Mouse (Mus musculus): ENCODE results near the gene Clmn. TPM values are rescaled to one million over a fixed set of nuclear protein-coding genes. Genes with fewer than 3 reads are reported as not detected.
A peak's percentile ranks its signal among the peaks of the same experiment; 100 is the strongest.

The Clmn gene
- polyA plus RNA-seq, 1 experiment = not detected

GRCm38 (mm10) chr12:104838462-104838861, 26.4 kb downstream of the Clmn start:
- TF ChIP-seq CTCF (IDR thresholded peaks at IDR 0.05; ENCODE audit: insufficient read depth, low read depth, low read length) (no peak), POLR2A (IDR thresholded peaks at IDR 0.05; ENCODE audit: insufficient read depth, low read depth, low read length) (no peak)
- H3K4me1 ChIP-seq (ENCODE audit: control insufficient read depth, insufficient read depth, low read length) = peaks cover 27% of the 10 kb centered on the region
- H3K4me3 ChIP-seq (ENCODE audit: insufficient read depth, low read depth, low read length) = no peak overlapping the region
- H3K27ac ChIP-seq (ENCODE audit: insufficient read depth, low read depth, low read length) = no peak overlapping the region

- peaks cover 27% of the 10 kb centered on the region for H3K4me1 ChIP-seq (ENCODE audit: control insufficient read depth, insufficient read depth, low read length)
- TF ChIP-seq POLR2A (IDR thresholded peaks at IDR 0.05; ENCODE audit: insufficient read depth, low read depth, low read length) (no peak), CTCF (IDR thresholded peaks at IDR 0.05; ENCODE audit: insufficient read depth, low read depth, low read length) (no peak)
- WGBS = 76% methylated on average over 13 of the region's 13 CpGs
- 0 out of 2 replicates have a peak overlapping the region, but pooled peaks have one; percentile 3 for H3K27ac ChIP-seq (ENCODE audit: insufficient read depth, low read depth, low read length)
- no peak overlapping the region for H3K4me3 ChIP-seq (ENCODE audit: insufficient read depth, low read depth, low read length)
These were observed 26.9 kb downstream of the Clmn start for GRCm38 (mm10) chr12:104837957-104838401.

- H3K4me3 ChIP-seq (ENCODE audit: insufficient read depth, low read depth, low read length) = no peak overlapping the region
- H3K4me1 ChIP-seq (ENCODE audit: control insufficient read depth, insufficient read depth, low read length) = peaks cover 27% of the 10 kb centered on the region
- H3K27ac ChIP-seq (ENCODE audit: insufficient read depth, low read depth, low read length) = 0 out of 2 replicates have a peak overlapping the region, but pooled peaks have one; percentile 3
- no peak for TF ChIP-seq CTCF (IDR thresholded peaks at IDR 0.05; ENCODE audit: insufficient read depth, low read depth, low read length)
- no peak for TF ChIP-seq POLR2A (IDR thresholded peaks at IDR 0.05; ENCODE audit: insufficient read depth, low read depth, low read length)
- 40% methylated on average over 2 of the region's 2 CpGs for WGBS
These were observed 27.6 kb downstream of the Clmn start for GRCm38 (mm10) chr12:104837111-104837837.

- H3K4me1 ChIP-seq (ENCODE audit: control insufficient read depth, insufficient read depth, low read length) = peaks cover 23% of the 10 kb centered on the region
- no peak overlapping the region for H3K4me3 ChIP-seq (ENCODE audit: insufficient read depth, low read depth, low read length)
- TF ChIP-seq POLR2A (IDR thresholded peaks at IDR 0.05; ENCODE audit: insufficient read depth, low read depth, low read length) (no peak), CTCF (IDR thresholded peaks at IDR 0.05; ENCODE audit: insufficient read depth, low read depth, low read length) (no peak)
- 90% methylated on average over 6 of the region's 6 CpGs for WGBS
- H3K27ac ChIP-seq (ENCODE audit: insufficient read depth, low read depth, low read length) = no peak overlapping the region
These were observed 28.6 kb downstream of the Clmn start for GRCm38 (mm10) chr12:104836230-104836629.

GRCm38 (mm10) chr12:104835369-104836094, 29.3 kb downstream of the Clmn start:
- H3K27ac ChIP-seq (ENCODE audit: insufficient read depth, low read depth, low read length) = no peak overlapping the region
- WGBS = 63% methylated on average over 19 of the region's 19 CpGs
- no peak overlapping the region for H3K4me3 ChIP-seq (ENCODE audit: insufficient read depth, low read depth, low read length)
- peaks cover 18% of the 10 kb centered on the region for H3K4me1 ChIP-seq (ENCODE audit: control insufficient read depth, insufficient read depth, low read length)
- no peak for TF ChIP-seq CTCF (IDR thresholded peaks at IDR 0.05; ENCODE audit: insufficient read depth, low read depth, low read length)
- no peak for TF ChIP-seq POLR2A (IDR thresholded peaks at IDR 0.05; ENCODE audit: insufficient read depth, low read depth, low read length)

- TF ChIP-seq CTCF (IDR thresholded peaks at IDR 0.05; ENCODE audit: insufficient read depth, low read depth, low read length) (no peak), POLR2A (IDR thresholded peaks at IDR 0.05; ENCODE audit: insufficient read depth, low read depth, low read length) (no peak)
- Histone ChIP-seq H3K27ac (ENCODE audit: insufficient read depth, low read depth, low read length) (no peak overlapping the region), H3K4me3 (ENCODE audit: insufficient read depth, low read depth, low read length) (no peak overlapping the region), H3K4me1 (ENCODE audit: control insufficient read depth, insufficient read depth, low read length) (peaks cover 18% of the 10 kb centered on the region)
- WGBS = 82% methylated on average over 4 of the region's 4 CpGs
These were observed 30.1 kb downstream of the Clmn start for GRCm38 (mm10) chr12:104834772-104835171.

GRCm38 (mm10) chr12:104830666-104831435, 34.0 kb downstream of the Clmn start:
- TF ChIP-seq CTCF (IDR thresholded peaks at IDR 0.05; ENCODE audit: insufficient read depth, low read depth, low read length) (no peak), POLR2A (IDR thresholded peaks at IDR 0.05; ENCODE audit: insufficient read depth, low read depth, low read length) (no peak)
- Histone ChIP-seq H3K27ac (ENCODE audit: insufficient read depth, low read depth, low read length) (no peak overlapping the region), H3K4me1 (ENCODE audit: control insufficient read depth, insufficient read depth, low read length) (peaks cover 10% of the 10 kb centered on the region; the same call in 1 of the 2 replicates), H3K4me3 (ENCODE audit: insufficient read depth, low read depth, low read length) (no peak overlapping the region)
- 92% methylated on average over 17 of the region's 17 CpGs for WGBS

GRCm38 (mm10) chr12:104830283-104830639, 34.6 kb downstream of the Clmn start:
- TF ChIP-seq POLR2A (IDR thresholded peaks at IDR 0.05; ENCODE audit: insufficient read depth, low read depth, low read length) = no peak
- H3K27ac ChIP-seq (ENCODE audit: insufficient read depth, low read depth, low read length) = no peak overlapping the region
- H3K4me1 ChIP-seq (ENCODE audit: control insufficient read depth, insufficient read depth, low read length) = peaks cover 4% of the 10 kb centered on the region; the same call in 1 of the 2 replicates
- no peak overlapping the region for H3K4me3 ChIP-seq (ENCODE audit: insufficient read depth, low read depth, low read length)
- WGBS = 80% methylated on average over 7 of the region's 7 CpGs

All from olfactory bulb, adult 2 months (tissue).